Mouse (Mus musculus) neural tube, embryonic 15.5 days (tissue): ENCODE measurements around the gene 4930535I16Rik. TPM values are rescaled to one million over a fixed set of nuclear protein-coding genes. Genes with fewer than 3 reads are reported as not detected.
"Not testable (repeated sequence)": the region's sequence is repeated elsewhere in the genome, so short reads cannot be mapped to it uniquely, and the experiment has no call there.

Experiments used
- ATAC-seq: fragments of 200-750 bp; cut with Nextera tagmentation; 2 replicates; pipeline ENCODE4 v1.8.0; 2017; ENCODE audit warnings: mild to moderate bottlenecking, moderate TSS enrichment, moderate library complexity; ENCODE audit not compliant: low FRiP score
- H3K27ac ChIP-seq: fragments of 300-500 bp; sonication (generic); replicated peaks from 2 replicates; pipeline ENCODE4 v1.5.1; 2015; ENCODE audit warnings: mild to moderate bottlenecking, inconsistent platforms
- H3K27me3 ChIP-seq: fragments of 300-500 bp; sonication (generic); replicated peaks from 2 replicates; pipeline ENCODE4 v1.6.1; 2015; ENCODE audit warnings: inconsistent platforms
- H3K36me3 ChIP-seq: fragments of 300-500 bp; sonication (generic); 2 replicates; pipeline ENCODE4 v1.6.1; 2015; ENCODE audit warnings: inconsistent platforms
- H3K4me1 ChIP-seq: fragments of 300-500 bp; sonication (generic); 2 replicates; pipeline ENCODE4 v1.6.1; 2015; ENCODE audit warnings: inconsistent platforms
- H3K4me2 ChIP-seq: fragments of 300-500 bp; sonication (generic); 2 replicates; pipeline ENCODE4 v1.6.1; 2015; ENCODE audit warnings: inconsistent platforms, mild to moderate bottlenecking, moderate library complexity
- H3K4me3 ChIP-seq: fragments of 300-500 bp; sonication (generic); replicated peaks from 2 replicates; pipeline ENCODE4 v1.5.1; 2015; ENCODE audit warnings: mild to moderate bottlenecking, inconsistent platforms
- H3K9ac ChIP-seq: fragments of 300-500 bp; sonication (generic); replicated peaks from 2 replicates; pipeline ENCODE4 v1.6.1; 2015; ENCODE audit warnings: mild to moderate bottlenecking, inconsistent platforms
- H3K9me3 ChIP-seq: fragments of 300-500 bp; sonication (generic); replicated peaks from 2 replicates; pipeline ENCODE4 v1.6.1; 2016; ENCODE audit warnings: inconsistent platforms
- WGBS: fragments of 180-500 bp; shearing (Covaris S2); methylation state at CpG from one replicate; pipeline ENCODE4 v1.1.7; 2015; ENCODE audit warnings: mixed read lengths; 5-methylcytosine and 5-hydroxymethylcytosine counted together
- polyA plus RNA-seq: library from polyadenylated mRNA; unstranded; fragments of >200 nt; fragmentation: Nextera tagmentation; extraction: Ambion mirVana; gene quantifications from 2 replicates; pipeline ENCODE4 v1.2.1, GENCODE M21; 2015

The 4930535I16Rik gene
- polyA plus RNA-seq = not detected in 2 replicates

DNA sequence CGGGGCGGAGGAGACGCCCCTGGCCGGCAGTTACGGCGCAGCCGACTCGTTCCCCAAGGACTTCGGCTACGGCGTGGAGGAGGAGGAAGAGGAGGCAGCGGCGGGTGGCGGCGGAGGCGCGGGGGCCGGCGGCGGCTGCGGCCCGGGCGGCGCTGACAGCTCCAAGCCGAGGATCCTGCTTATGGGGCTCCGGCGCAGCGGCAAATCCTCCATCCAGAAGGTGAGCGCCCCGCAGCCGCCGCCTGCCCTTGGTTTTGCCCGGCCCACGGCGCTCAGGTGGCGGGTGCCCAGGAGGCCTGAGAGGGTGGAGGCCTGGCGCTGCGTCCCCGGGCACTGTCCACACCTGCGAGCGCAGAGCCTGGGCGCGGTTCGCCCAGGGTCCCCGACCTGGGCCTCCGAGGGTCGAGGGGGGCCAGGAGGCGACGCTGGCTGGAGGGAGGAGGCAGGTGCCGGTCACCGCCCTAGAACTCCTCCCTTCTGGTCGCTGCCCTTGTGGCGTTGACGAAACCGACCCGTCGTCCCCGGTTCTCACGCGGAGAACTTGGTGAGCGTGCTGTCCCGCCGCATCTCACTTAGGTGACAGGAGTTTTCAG lies at the start of gene 4930535I16Rik:
Gene 4930535I16Rik (minus strand): TSS at position 475 of the 593 bp plus-strand sequence.
- Histone ChIP-seq H3K4me1 (peaks cover 37% of the 10 kb centered on the region), H3K36me3 (peaks cover 26% of the 10 kb centered on the region), H3K4me2 (peak within 1 kb of the TSS; percentile 80), H3K27me3 (no peaks in the 10 kb centered on the region), H3K4me3 (peak within 1 kb of the TSS; percentile 99), H3K9me3 (no peaks in the 10 kb centered on the region), H3K27ac (peak within 1 kb of the TSS; percentile 82), H3K9ac (peak within 1 kb of the TSS; percentile 96)
- under 1% methylated on average over 55 of the region's 63 CpGs for WGBS
- ATAC-seq = peak; percentile 58

- H3K4me1 ChIP-seq = no peaks in the 10 kb centered on the region
- no peaks in the 10 kb centered on the region for H3K9me3 ChIP-seq
- H3K4me2 ChIP-seq = no peak overlapping the region
- H3K27me3 ChIP-seq = peaks cover 21% of the 10 kb centered on the region
- no peaks in the 10 kb centered on the region for H3K36me3 ChIP-seq
- no peak overlapping the region for H3K4me3 ChIP-seq
- 61% methylated on average over 9 of the region's 9 CpGs for WGBS
- no peak overlapping the region for H3K27ac ChIP-seq
- no peak overlapping the region for H3K9ac ChIP-seq
- ATAC-seq = no peak
Measured at GRCm38 (mm10) chr4:123962721-123963120, 44.9 kb upstream of the 4930535I16Rik start.

DNA sequence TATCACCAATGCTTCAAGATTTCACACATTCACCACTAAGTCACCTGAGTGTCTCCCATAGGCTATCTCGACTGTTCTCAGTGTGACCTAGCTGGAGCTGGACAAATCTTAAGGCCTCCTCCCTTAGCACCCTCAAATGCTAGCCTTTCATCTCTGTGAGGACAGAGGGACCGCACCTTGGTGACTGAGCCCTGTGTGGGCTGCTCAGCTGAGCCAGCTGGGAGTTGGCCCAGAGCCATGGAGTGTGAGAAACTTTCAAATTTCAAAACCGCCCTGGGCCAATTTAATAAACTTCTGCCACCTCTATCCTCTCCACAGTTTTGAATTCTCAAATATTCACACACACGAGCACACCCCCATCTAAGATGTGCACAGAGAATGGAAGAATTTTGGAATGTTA lies 43.1 kb upstream of the 4930535I16Rik start:
- H3K4me1 ChIP-seq = peaks cover 10% of the 10 kb centered on the region
- H3K27me3 ChIP-seq = peaks cover 31% of the 10 kb centered on the region
- no peak overlapping the region for H3K9ac ChIP-seq
- H3K27ac ChIP-seq = no peak overlapping the region
- no peak for ATAC-seq
- no peak overlapping the region for H3K4me3 ChIP-seq
- no peak overlapping the region for H3K4me2 ChIP-seq
- H3K9me3 ChIP-seq = no peaks in the 10 kb centered on the region
- no peaks in the 10 kb centered on the region for H3K36me3 ChIP-seq
- WGBS = 71% methylated on average over 4 of the region's 4 CpGs

- no peak overlapping the region for H3K4me3 ChIP-seq
- no peak overlapping the region for H3K9ac ChIP-seq
- H3K4me2 ChIP-seq = no peak overlapping the region
- H3K27ac ChIP-seq = no peak overlapping the region
- peaks cover 10% of the 10 kb centered on the region for H3K4me1 ChIP-seq
- no peaks in the 10 kb centered on the region for H3K9me3 ChIP-seq
- no peaks in the 10 kb centered on the region for H3K36me3 ChIP-seq
- WGBS = 63% methylated on average over 4 of the region's 4 CpGs
- peaks cover 48% of the 10 kb centered on the region for H3K27me3 ChIP-seq
- ATAC-seq = no peak
Measured at GRCm38 (mm10) chr4:123957891-123958290, 40.1 kb upstream of the 4930535I16Rik start.

DNA sequence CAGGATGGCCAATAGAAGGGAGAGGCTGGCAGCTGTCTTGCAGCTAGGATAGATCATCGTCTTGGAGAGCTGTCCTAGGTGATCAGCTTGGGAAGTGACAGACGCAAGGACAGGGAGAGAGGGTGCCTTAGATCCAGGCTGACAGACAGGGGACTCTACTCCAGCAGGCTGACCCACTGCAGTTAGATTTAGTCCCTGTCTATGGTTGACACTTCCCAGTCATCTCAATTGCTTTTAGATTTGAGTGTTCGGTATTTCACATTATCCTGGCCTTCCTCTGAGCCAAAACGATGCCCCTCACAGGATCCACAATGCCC lies 39.6 kb upstream of the 4930535I16Rik start:
- Histone ChIP-seq H3K4me2 (peak overlapping the region; percentile 50), H3K27ac (no peak overlapping the region), H3K36me3 (no peaks in the 10 kb centered on the region), H3K9me3 (no peaks in the 10 kb centered on the region), H3K4me1 (peaks cover 10% of the 10 kb centered on the region), H3K4me3 (no peak overlapping the region), H3K9ac (no peak overlapping the region), H3K27me3 (peaks cover 50% of the 10 kb centered on the region)
- WGBS = 58% methylated on average over 4 of the region's 4 CpGs
- ATAC-seq = no peak

- 7% methylated on average over 31 of the region's 31 CpGs for WGBS
- Histone ChIP-seq H3K36me3 (no peaks in the 10 kb centered on the region), H3K4me3 (peak overlapping the region; percentile 17)
Measured at GRCm38 (mm10) chr4:123956703-123957491, 39.1 kb upstream of the 4930535I16Rik start.

DNA sequence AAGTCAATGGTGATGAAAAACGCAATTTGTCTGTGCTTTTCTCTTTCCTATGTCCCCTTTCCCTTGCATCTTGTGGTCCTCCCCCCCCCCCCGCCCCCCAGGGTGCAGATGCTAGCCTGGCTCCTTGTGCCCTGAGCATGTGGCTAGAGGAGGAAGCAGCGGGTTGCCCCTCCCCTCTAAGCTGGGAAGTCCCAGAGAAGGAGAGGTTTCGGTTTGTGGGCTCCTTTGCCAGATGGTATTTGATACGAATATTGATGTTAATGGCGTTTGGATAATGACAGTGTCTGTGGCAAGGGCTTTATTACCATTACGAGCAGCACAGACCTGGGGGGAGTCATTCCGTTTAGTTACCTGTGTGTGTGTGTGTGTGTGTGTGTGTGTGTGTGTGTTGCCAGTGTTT lies 34.2 kb upstream of the 4930535I16Rik start:
- H3K27me3 ChIP-seq = peaks cover 41% of the 10 kb centered on the region

More at GRCm38 (mm10) chr4:123956703-123957491, 39.1 kb upstream of the 4930535I16Rik start:
- H3K9ac ChIP-seq = no peak overlapping the region
- no peaks in the 10 kb centered on the region for H3K9me3 ChIP-seq
- ATAC-seq = peak; percentile 79
- peaks cover 50% of the 10 kb centered on the region for H3K27me3 ChIP-seq
- H3K27ac ChIP-seq = no peak overlapping the region
- peak overlapping the region; percentile 50 for H3K4me2 ChIP-seq
- H3K4me1 ChIP-seq = peaks cover 10% of the 10 kb centered on the region

DNA sequence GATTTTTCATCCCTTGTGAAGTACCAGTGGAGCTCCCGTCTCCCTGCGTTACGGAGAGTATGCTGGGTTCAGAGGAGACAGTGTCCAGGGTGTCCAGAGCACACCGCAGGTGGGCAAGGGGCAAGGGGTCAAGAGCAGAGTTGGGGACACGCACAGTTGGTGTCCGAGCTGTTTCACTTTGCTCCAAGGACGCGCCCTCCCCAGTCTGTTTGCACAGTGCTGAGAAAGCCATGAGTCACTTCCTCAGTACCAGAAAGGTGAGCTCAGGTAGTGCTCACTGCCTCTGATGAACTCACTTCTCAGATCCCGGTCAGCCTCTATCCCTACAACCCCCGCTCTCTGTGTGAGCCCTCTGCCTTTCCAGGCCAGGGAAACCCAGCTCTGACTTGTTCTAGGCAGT lies 31.8 kb upstream of the 4930535I16Rik start:
- Histone ChIP-seq H3K4me1 (no peaks in the 10 kb centered on the region), H3K4me2 (no peak overlapping the region), H3K4me3 (no peak overlapping the region), H3K9me3 (no peaks in the 10 kb centered on the region), H3K27ac (no peak overlapping the region), H3K9ac (no peak overlapping the region), H3K27me3 (peaks cover 24% of the 10 kb centered on the region), H3K36me3 (no peaks in the 10 kb centered on the region)
- no peak for ATAC-seq
- WGBS = 80% methylated on average over 10 of the region's 10 CpGs

More for the DNA sequence above, 34.2 kb upstream of the 4930535I16Rik start:
- H3K4me2 ChIP-seq = no peak overlapping the region
- 26% methylated on average over 7 of the region's 8 CpGs for WGBS
- no peaks in the 10 kb centered on the region for H3K36me3 ChIP-seq
- H3K27ac ChIP-seq = no peak overlapping the region
- no peak for ATAC-seq
- H3K9me3 ChIP-seq = no peaks in the 10 kb centered on the region
- no peak overlapping the region for H3K9ac ChIP-seq
- no peak overlapping the region for H3K4me3 ChIP-seq
- peaks cover 6% of the 10 kb centered on the region for H3K4me1 ChIP-seq

DNA sequence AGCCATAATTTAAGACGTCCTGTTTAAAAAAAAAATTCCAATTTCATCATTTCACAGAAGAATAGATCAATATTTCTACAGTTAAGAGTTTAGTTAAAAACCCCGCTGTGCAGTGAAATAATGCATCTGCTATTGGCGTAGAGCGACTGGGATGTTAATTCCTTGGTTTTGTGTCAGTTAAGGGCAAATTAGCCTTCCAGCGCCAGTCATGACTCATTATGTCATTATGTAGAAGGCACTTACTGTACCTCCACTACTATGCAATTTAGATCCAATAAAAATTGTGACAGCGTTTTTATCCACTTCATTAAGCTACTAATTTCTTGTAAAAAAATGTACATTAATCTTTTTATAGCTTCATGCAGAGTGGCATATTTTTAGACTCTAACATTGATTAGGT lies 31.1 kb upstream of the 4930535I16Rik start:
- H3K27ac ChIP-seq = no peak overlapping the region
- ATAC-seq = no peak
- H3K27me3 ChIP-seq = peaks cover 16% of the 10 kb centered on the region
- 61% methylated on average over 6 of the region's 6 CpGs for WGBS
- no peak overlapping the region for H3K9ac ChIP-seq
- H3K4me3 ChIP-seq = no peak overlapping the region
- H3K4me2 ChIP-seq = no peak overlapping the region
- no peaks in the 10 kb centered on the region for H3K4me1 ChIP-seq
- no peaks in the 10 kb centered on the region for H3K9me3 ChIP-seq
- no peaks in the 10 kb centered on the region for H3K36me3 ChIP-seq

DNA sequence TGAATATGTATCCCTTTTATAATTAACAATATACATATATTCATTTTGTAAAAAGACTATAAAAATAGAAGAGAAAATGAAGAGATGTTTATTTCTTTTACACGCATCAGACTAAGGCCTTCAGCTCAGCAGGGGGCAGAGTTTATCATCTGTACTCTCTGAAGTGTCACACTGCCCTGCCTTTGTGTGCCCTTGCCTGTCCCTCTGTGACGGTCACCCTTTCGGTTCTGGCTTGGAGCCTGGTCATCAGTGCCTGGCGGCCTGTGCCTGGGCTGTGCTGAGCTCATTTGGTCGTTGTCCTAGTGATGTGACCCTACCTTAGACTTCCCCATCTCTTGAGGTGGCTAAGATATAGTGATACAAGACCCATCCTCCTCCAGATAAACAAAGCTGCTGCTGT lies 29.3 kb upstream of the 4930535I16Rik start:
- 56% methylated on average over 5 of the region's 5 CpGs for WGBS

GRCm38 (mm10) chr4:123946701-123947100 lies 28.9 kb upstream of the 4930535I16Rik start:
- no peak overlapping the region for H3K4me2 ChIP-seq
- H3K27ac ChIP-seq = no peak overlapping the region
- no peaks in the 10 kb centered on the region for H3K4me1 ChIP-seq
- 83% methylated on average over 4 of the region's 4 CpGs for WGBS
- ATAC-seq = no peak
- peaks cover 16% of the 10 kb centered on the region for H3K27me3 ChIP-seq
- no peaks in the 10 kb centered on the region for H3K9me3 ChIP-seq
- H3K4me3 ChIP-seq = no peak overlapping the region
- no peak overlapping the region for H3K9ac ChIP-seq
- no peaks in the 10 kb centered on the region for H3K36me3 ChIP-seq

More for the DNA sequence above, 29.3 kb upstream of the 4930535I16Rik start:
- H3K9ac ChIP-seq = no peak overlapping the region
- peaks cover 13% of the 10 kb centered on the region for H3K27me3 ChIP-seq
- ATAC-seq = no peak
- no peaks in the 10 kb centered on the region for H3K36me3 ChIP-seq
- no peak overlapping the region for H3K4me3 ChIP-seq
- no peaks in the 10 kb centered on the region for H3K9me3 ChIP-seq
- H3K4me2 ChIP-seq = no peak overlapping the region
- H3K4me1 ChIP-seq = no peaks in the 10 kb centered on the region
- no peak overlapping the region for H3K27ac ChIP-seq

- H3K27ac ChIP-seq, H3K4me3 ChIP-seq, H3K27me3 ChIP-seq, H3K9me3 ChIP-seq, H3K4me2 ChIP-seq, H3K9ac ChIP-seq, H3K4me1 ChIP-seq, ATAC-seq: not testable (repeated sequence)
- peaks cover 15% of the 10 kb centered on the region for H3K36me3 ChIP-seq
- WGBS = 79% methylated on average over 7 of the region's 7 CpGs
Measured at GRCm38 (mm10) chr4:123940878-123941277, 23.1 kb upstream of the 4930535I16Rik start.
